Mouse (Mus musculus) MN1 (cell line): ENCODE measurements around the gene Tekt1.

Experiments used
- DNase-seq: peaks from one replicate; pipeline ENCODE4 v3.0.0-alpha.2; 2016; ENCODE audit warnings: low spot score

Tekt1 gene

GRCm38 (mm10) chr11:72342549-72343237 lies 19.5 kb downstream of the Tekt1 start:
- DNase-seq: peak; percentile 67

DNA sequence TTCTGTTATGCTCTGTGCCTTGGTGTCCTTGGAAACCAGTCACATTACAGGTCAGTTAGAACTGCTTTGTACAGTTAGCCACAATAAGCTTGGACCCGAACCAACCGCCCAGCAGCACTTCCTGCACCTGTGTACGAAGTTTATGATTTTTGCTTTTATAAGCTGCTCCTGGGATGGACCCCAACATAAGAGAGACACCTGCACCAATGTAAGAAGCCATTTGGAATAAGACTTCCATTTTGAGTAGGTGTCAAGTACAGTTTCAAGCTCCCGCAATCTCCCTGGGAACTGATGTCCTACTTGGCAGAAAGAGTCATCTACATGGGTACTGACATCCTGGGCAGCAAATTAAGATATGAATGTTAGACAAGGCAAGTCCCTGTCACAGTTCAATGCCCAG lies 22.5 kb downstream of the Tekt1 start:
- DNase-seq: no peak

- DNase-seq: no peak
Observed at GRCm38 (mm10) chr11:72338437-72338871, 23.8 kb downstream of the Tekt1 start.

- no peak for DNase-seq
Observed at GRCm38 (mm10) chr11:72336726-72337125, 25.5 kb downstream of the Tekt1 start.

DNA sequence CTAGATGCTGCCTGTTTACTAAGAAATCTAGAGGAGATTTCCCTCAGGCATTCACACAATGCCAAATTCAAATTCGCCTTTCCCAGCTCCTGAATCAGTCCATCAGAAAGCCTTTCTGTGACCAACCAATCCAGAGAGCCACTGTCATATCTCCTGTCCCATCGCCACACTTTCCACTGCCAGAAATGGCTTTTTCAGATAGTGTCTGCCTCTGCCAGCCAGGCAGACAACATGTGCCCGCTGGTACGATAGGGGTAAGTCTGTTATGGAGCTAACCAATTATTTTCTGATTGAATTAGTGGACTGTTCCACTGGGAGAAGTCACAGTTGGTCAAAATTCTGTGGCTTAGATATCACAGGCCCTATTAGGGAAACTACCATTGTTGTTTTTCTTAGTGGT lies 27.6 kb downstream of the Tekt1 start:
- peak; percentile 34 for DNase-seq

DNA sequence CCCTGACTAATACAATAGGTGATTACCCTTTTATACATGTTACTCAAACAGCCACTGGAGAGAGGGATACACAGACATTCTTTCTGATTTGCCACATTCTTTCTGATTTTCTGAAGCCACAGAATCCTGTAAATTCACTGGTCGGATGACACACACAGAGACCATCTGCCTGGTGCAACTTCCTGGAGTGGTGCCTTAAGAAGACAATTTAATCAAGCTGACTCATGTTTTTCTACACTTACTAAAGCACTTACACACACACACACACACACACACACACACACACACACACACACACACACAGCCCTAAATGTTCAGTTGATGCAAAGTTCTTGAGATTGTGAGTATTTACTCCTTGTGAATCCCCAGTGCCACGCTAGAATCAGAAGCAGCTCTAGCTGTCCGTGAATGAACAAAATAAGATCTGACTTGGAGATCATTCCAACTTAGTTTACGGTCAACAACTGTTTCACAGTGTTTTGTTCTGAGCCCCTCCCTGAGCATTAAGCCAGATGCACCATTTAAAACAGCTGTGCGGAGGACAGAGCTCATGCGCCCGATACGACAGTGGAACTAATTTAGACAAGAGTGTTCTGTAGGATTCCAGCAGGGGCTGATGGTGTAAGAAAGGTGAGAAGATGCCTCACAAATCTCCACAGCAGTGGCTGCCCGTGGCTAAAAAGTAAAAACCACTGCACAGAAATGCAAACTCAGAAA lies 29.1 kb downstream of the Tekt1 start:
- no peak for DNase-seq

- no peak for DNase-seq
Observed at GRCm38 (mm10) chr11:72325701-72326100, 36.5 kb downstream of the Tekt1 start.

GRCm38 (mm10) chr11:72324431-72324830 lies 37.8 kb downstream of the Tekt1 start:
- DNase-seq: no peak

GRCm38 (mm10) chr11:72318026-72318425 lies 44.2 kb downstream of the Tekt1 start:
- no peak for DNase-seq

DNA sequence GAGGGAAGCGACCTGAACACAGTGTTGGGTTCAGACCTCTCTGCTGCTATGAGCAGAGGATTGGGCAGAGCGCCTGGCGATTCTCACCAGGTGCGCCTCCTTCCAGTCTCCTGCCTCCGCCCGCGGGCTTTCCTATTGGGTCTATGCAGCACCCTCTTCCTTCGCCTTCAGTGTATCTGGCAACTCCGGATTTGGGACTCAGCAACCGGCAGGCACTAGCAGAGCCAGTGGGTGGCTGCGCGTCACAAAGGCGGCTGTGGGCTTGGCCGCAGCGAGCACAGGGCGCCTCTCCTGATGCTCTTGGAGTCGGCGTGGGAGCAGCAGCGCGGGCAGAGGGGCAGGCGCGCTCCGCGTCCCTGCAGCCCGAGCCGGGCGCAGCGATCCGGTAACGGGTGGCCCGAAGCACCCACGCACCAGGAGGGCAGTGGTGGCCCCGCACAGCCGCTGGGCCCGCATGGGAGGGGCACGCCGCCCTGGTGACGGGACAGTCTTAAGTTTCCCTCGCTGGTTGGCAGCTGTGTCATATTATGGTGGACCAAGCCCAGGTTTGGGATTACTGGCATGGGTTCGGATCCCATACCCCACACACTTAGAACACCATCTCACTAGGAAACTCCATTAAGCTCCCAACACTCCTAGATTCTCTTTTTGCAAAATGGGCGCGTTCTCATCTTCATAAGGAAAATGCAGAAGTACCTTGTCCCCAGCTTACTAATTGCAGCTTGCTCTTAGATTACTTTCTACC lies 47.9 kb downstream of the Tekt1 start, which contains the start of gene Fbxo39:
Gene Fbxo39, plus strand, starts transcription at position 294 of the 745 bp plus-strand sequence.
- DNase-seq: no peak

GRCm38 (mm10) chr11:72311355-72312001 lies 50.8 kb downstream of the Tekt1 start:
- no peak for DNase-seq

DNA sequence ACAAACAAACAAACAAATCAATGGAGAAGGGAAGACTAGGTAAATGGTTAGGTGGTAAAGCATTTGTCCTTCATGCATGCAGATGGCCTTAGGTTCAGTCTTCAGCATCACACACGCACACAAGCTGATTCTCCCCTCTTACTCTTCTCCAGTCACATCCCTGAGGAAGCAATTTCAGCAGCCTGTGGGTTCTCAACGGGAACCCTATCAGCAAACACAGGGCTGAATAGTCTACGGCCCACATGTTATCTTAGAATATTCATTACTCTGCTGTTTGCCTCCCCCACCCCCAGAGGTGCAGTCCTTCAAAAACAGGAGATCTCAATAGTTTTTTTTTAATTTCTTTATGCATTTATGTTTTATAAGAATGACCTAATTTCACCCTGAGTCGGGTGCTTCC lies 51.8 kb downstream of the Tekt1 start:
- DNase-seq: no peak

DNA sequence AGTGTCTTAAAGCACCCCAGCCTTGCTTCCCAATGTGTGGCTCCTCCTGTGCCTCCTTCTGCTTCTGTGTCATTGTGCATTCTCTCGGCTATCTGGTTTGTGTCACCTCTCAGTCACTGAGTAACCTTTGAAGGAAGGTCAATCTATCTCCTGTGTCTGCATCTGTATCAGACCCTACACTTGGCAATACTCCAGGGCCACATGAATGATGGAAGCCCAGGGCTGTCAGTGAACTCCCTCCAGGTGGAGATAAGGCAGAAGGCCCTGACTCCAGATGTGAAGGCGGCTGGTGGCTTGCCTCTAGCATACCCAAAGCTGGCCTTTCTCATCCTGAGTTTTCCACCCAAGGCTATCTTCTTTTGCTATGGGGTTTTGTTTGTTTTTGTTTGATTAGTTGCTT lies 53.3 kb downstream of the Tekt1 start:
- no peak for DNase-seq

- DNase-seq: no peak
Observed at GRCm38 (mm10) chr11:72307461-72307860, 54.8 kb downstream of the Tekt1 start.

- DNase-seq: no peak
Observed at GRCm38 (mm10) chr11:72302230-72302629, 60.0 kb downstream of the Tekt1 start.

- peak; percentile 31 for DNase-seq
Observed at GRCm38 (mm10) chr11:72301334-72301733, 60.9 kb downstream of the Tekt1 start, which contains the start of gene Xaf1. Xaf1 (plus strand) TSS chr11:72301629.
